Mouse (Mus musculus) spleen, adult 2 months (tissue): ENCODE results near the gene Trim80. TPM values are rescaled to one million over a fixed set of nuclear protein-coding genes. Genes with fewer than 3 reads are reported as not detected.

Experiments used
- DNase-seq, 2 experiments: peaks; one replicate each; pipeline versions ENCODE4 v3.0.0 to v3.0.0-alpha.2; 2012 to 2021; ENCODE audit warnings: low spot score in 2 of 2, low read depth in 1 of 2
- H3K27ac ChIP-seq: fragments of 200-500 bp; 2 replicates; pipeline ENCODE4 v1.5.1; 2012; ENCODE audit warnings: low read length, inconsistent platforms; ENCODE audit not compliant: insufficient read depth
- H3K27me3 ChIP-seq: fragments of 200-500 bp; 2 replicates; pipeline ENCODE4 v1.6.1; 2012; ENCODE audit warnings: mild to moderate bottlenecking, moderate library complexity, low read length, inconsistent platforms; ENCODE audit not compliant: control insufficient read depth, insufficient read depth
- H3K36me3 ChIP-seq: fragments of 200-500 bp; 2 replicates; pipeline ENCODE4 v1.6.1; 2012; ENCODE audit warnings: mild to moderate bottlenecking, low read length, inconsistent platforms; ENCODE audit not compliant: control insufficient read depth, insufficient read depth
- H3K4me1 ChIP-seq: fragments of 200-500 bp; 2 replicates; pipeline ENCODE4 v1.6.1; 2011; ENCODE audit warnings: inconsistent platforms; ENCODE audit not compliant: control insufficient read depth, insufficient read depth, insufficient read length
- H3K4me3 ChIP-seq: fragments of 200-500 bp; 2 replicates; pipeline ENCODE4 v1.5.1; 2011; ENCODE audit warnings: mild to moderate bottlenecking, inconsistent platforms; ENCODE audit not compliant: insufficient read depth, insufficient read length; ENCODE audit errors: extremely low read depth
- CTCF ChIP-seq: fragments of 200-500 bp; IDR thresholded peaks from 2 replicates; pipeline ENCODE4 v1.5.1; 2011; ENCODE audit warnings: mild to moderate bottlenecking, inconsistent platforms; ENCODE audit not compliant: insufficient read depth, insufficient read length, insufficient replicate concordance; ENCODE audit errors: extremely low read depth
- POLR2A ChIP-seq: fragments of 200-500 bp; IDR thresholded peaks from 2 replicates; pipeline ENCODE4 v1.6.1; 2011; ENCODE audit warnings: low read depth, low read length, inconsistent platforms
- WGBS: fragments of 180-500 bp; shearing (Covaris S2); methylation state at CpG from one replicate; pipeline ENCODE4 v1.1.7; 2018; 5-methylcytosine and 5-hydroxymethylcytosine counted together
- polyA plus RNA-seq: library from polyadenylated mRNA; depleted of rRNA; stranded (reverse); fragments of >200 nt; gene quantifications from 2 replicates; pipeline ENCODE4 v1.2.3, GENCODE M21; 2012

Gene Trim80
- polyA plus RNA-seq, 1 experiment = not detected

- TF ChIP-seq CTCF (no peak), POLR2A (peak; percentile 65)
- Histone ChIP-seq H3K36me3 (0 out of 2 replicates have a peak, but pooled peaks cover 2% of the 10 kb centered on the region), H3K27ac (peak within 1 kb of the TSS; percentile 96), H3K4me1 (no peaks in the 10 kb centered on the region; the same call in 1 of the 2 replicates), H3K4me3 (peak within 1 kb of the TSS; percentile 94), H3K27me3 (no peaks in the 10 kb centered on the region)
- 3% methylated on average over 50 of the region's 50 CpGs for whole genome bisulfite sequencing
- peak; percentile 74 to 81 for DNase-seq
These were observed 36.8 kb upstream of the Trim80 start, which contains the start of gene Mrpl58 for GRCm38 (mm10) chr11:115403338-115404124. TSS of gene Mrpl58 (plus strand) at chr11:115403752.

- WGBS = 91% methylated on average over 6 of the region's 6 CpGs
- Histone ChIP-seq H3K27ac (peak overlapping the region; percentile 43), H3K36me3 (peaks cover 4% of the 10 kb centered on the region), H3K4me1 (no peaks in the 10 kb centered on the region; the same call in 1 of the 2 replicates), H3K27me3 (no peaks in the 10 kb centered on the region), H3K4me3 (no peak overlapping the region)
- DNase-seq = no peak
- TF ChIP-seq CTCF = no peak
- no peak for TF ChIP-seq POLR2A
These were observed 34.6 kb upstream of the Trim80 start for GRCm38 (mm10) chr11:115405723-115406122.

GRCm38 (mm10) chr11:115406858-115407401, 33.4 kb upstream of the Trim80 start:
- Histone ChIP-seq H3K4me3 (no peak overlapping the region), H3K4me1 (no peaks in the 10 kb centered on the region; the same call in 1 of the 2 replicates), H3K27ac (peak overlapping the region; percentile 85), H3K27me3 (no peaks in the 10 kb centered on the region), H3K36me3 (peaks cover 5% of the 10 kb centered on the region)
- peak in 1 of 2 experiments; percentile 49 for DNase-seq
- no peak for TF ChIP-seq CTCF
- 70% methylated on average over 17 of the region's 17 CpGs for WGBS

- 37% methylated on average over 6 of the region's 6 CpGs for WGBS
- H3K27ac ChIP-seq = peak overlapping the region; percentile 85
These were observed 32.0 kb upstream of the Trim80 start for GRCm38 (mm10) chr11:115408266-115408920.

GRCm38 (mm10) chr11:115409556-115409955, 30.8 kb upstream of the Trim80 start:
- Histone ChIP-seq H3K4me3 (no peak overlapping the region), H3K36me3 (peaks cover 5% of the 10 kb centered on the region), H3K27ac (0 out of 2 replicates have a peak overlapping the region, but pooled peaks have one; percentile 85), H3K4me1 (peaks cover 2% of the 10 kb centered on the region; the same call in 1 of the 2 replicates), H3K27me3 (no peaks in the 10 kb centered on the region)
- TF ChIP-seq CTCF (no peak), POLR2A (no peak)
- WGBS = 91% methylated on average over 7 of the region's 7 CpGs
- no peak for DNase-seq

More at GRCm38 (mm10) chr11:115408266-115408920, 32.0 kb upstream of the Trim80 start:
- no peak for DNase-seq
- no peak for TF ChIP-seq CTCF
- no peak for TF ChIP-seq POLR2A
- H3K36me3 ChIP-seq = peaks cover 5% of the 10 kb centered on the region
- H3K4me1 ChIP-seq = no peaks in the 10 kb centered on the region; the same call in 1 of the 2 replicates
- no peak overlapping the region for H3K4me3 ChIP-seq
- H3K27me3 ChIP-seq = no peaks in the 10 kb centered on the region

- WGBS = under 1% methylated on average over 53 of the region's 56 CpGs
- Histone ChIP-seq H3K27me3 (no peaks in the 10 kb centered on the region), H3K27ac (peak within 1 kb of the TSS; percentile 60), H3K4me3 (peak within 1 kb of the TSS; percentile 93), H3K36me3 (peaks cover 9% of the 10 kb centered on the region), H3K4me1 (peaks cover 6% of the 10 kb centered on the region)
- DNase-seq = peak; percentile 91
- TF ChIP-seq POLR2A = peak; percentile 26
- TF ChIP-seq CTCF = no peak
These were observed 20.7 kb upstream of the Trim80 start, which contains the start of the genes Atp5h and Kctd2 for GRCm38 (mm10) chr11:115419531-115420237. TSS of gene Atp5h (minus strand) at chr11:115419962. TSS of gene Kctd2 (plus strand) at chr11:115420128.
